Mouse (Mus musculus) thymus, adult 2 months (tissue): ENCODE measurements around the gene Phospho1. TPM values are rescaled to one million over a fixed set of nuclear protein-coding genes. Genes with fewer than 3 reads are reported as not detected.
A peak's percentile ranks its signal among the peaks of the same experiment; 100 is the strongest.

ENCODE experiments used
- DNase-seq: peaks from one replicate; pipeline ENCODE4 v3.0.0; 2021
- H3K27ac ChIP-seq: fragments of 200-500 bp; 2 replicates; pipeline ENCODE4 v1.5.1; 2012; ENCODE audit warnings: low read length, control low read depth; ENCODE audit not compliant: control insufficient read depth, insufficient read depth
- H3K27me3 ChIP-seq: fragments of 200-500 bp; 2 replicates; pipeline ENCODE4 v1.6.1; 2012; ENCODE audit warnings: mild to moderate bottlenecking, low read length, moderate library complexity, mixed read lengths; ENCODE audit not compliant: control insufficient read depth, insufficient read depth
- H3K36me3 ChIP-seq: fragments of 200-500 bp; 2 replicates; pipeline ENCODE4 v1.6.1; 2012; ENCODE audit warnings: mild to moderate bottlenecking, low read length, moderate library complexity; ENCODE audit not compliant: control insufficient read depth, insufficient read depth
- H3K4me1 ChIP-seq: fragments of 200-500 bp; replicated peaks from 2 replicates; pipeline ENCODE4 v1.6.1; 2012; ENCODE audit warnings: low read length; ENCODE audit not compliant: control insufficient read depth, insufficient read depth
- H3K4me3 ChIP-seq: fragments of 200-500 bp; 2 replicates; pipeline ENCODE4 v1.5.1; 2012; ENCODE audit warnings: mild to moderate bottlenecking, low read length, control low read depth, moderate library complexity; ENCODE audit not compliant: control insufficient read depth, insufficient read depth
- CTCF ChIP-seq: fragments of 200-500 bp; IDR thresholded peaks from 2 replicates; pipeline ENCODE4 v1.5.1; 2012; ENCODE audit warnings: mild to moderate bottlenecking, control low read depth, low read length, moderate library complexity, borderline replicate concordance; ENCODE audit not compliant: control insufficient read depth, poor library complexity, insufficient read depth; ENCODE audit errors: extremely low read depth
- POLR2A ChIP-seq: fragments of 200-500 bp; IDR thresholded peaks from 2 replicates; pipeline ENCODE4 v1.6.1; 2012; ENCODE audit warnings: mild to moderate bottlenecking, low read length, control low read depth, moderate library complexity; ENCODE audit not compliant: control insufficient read depth, poor library complexity, insufficient read depth; ENCODE audit errors: extremely low read depth
- WGBS: fragments of 180-500 bp; shearing (Covaris S2); methylation state at CpG from one replicate; pipeline ENCODE4 v1.1.7; 2018; 5-methylcytosine and 5-hydroxymethylcytosine counted together
- polyA plus RNA-seq: library from polyadenylated mRNA; depleted of rRNA; stranded (reverse); fragments of >200 nt; gene quantifications from 2 replicates; pipeline ENCODE4 v1.2.3, GENCODE M21; 2012; rRNA removed

The Phospho1 gene
- 24.9 and 42.7 TPM in 2 replicates for polyA plus RNA-seq

DNA sequence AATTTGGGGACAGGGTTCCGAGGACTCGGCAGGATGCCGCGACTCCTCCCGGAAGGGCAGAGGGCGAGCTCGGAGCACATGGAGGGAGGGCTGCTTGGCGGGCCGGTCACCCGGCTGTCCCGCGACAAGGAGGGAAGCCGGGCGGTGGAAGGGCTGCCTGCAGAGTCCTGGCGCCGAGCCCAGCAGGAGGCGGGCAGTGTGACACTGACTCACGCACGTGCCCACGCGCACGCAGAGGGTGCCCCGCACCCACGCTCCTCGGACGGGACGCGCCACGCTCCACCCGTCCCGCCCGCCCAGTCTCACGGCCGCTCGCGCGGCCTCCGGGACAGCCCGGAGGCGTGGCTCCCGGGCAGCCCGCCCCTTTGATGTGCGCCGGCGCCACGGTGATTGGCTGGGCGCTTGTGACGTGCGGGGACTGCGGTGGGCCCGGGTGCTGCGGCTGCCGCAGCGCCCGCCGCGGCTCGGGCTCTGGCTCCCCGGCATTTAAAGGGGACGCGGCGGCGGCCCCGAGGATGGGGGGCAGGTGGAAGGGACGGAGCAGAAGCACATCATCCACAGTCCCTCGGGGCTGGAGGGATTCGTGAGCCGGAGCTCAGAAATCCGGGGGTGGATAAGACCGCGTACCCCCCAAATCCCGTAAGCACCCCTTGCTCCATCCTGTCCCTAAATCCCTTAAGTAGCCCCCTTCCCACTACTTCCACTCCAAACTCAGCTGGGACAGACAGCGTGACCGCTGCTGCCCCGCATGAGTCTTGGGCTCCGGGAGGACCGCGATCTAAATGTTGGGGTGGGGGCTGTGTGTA lies at the start of gene Phospho1:
Gene Phospho1, plus strand, starts transcription at position 429 of the 806 bp plus-strand sequence.
- Histone ChIP-seq H3K27me3 (peaks cover 5% of the 10 kb centered on the region; the same call in 1 of the 2 replicates), H3K4me3 (peak within 1 kb of the TSS; percentile 63), H3K36me3 (no peaks in the 10 kb centered on the region), H3K4me1 (peaks cover 25% of the 10 kb centered on the region), H3K27ac (no peak within 1 kb of the TSS)
- under 1% methylated on average over 76 of the region's 78 CpGs for WGBS
- peak; percentile 90 for DNase-seq
- TF ChIP-seq POLR2A, result no peak
- TF ChIP-seq CTCF, result 0 out of 2 replicates have a peak, but pooled peaks have one; percentile 27

DNA sequence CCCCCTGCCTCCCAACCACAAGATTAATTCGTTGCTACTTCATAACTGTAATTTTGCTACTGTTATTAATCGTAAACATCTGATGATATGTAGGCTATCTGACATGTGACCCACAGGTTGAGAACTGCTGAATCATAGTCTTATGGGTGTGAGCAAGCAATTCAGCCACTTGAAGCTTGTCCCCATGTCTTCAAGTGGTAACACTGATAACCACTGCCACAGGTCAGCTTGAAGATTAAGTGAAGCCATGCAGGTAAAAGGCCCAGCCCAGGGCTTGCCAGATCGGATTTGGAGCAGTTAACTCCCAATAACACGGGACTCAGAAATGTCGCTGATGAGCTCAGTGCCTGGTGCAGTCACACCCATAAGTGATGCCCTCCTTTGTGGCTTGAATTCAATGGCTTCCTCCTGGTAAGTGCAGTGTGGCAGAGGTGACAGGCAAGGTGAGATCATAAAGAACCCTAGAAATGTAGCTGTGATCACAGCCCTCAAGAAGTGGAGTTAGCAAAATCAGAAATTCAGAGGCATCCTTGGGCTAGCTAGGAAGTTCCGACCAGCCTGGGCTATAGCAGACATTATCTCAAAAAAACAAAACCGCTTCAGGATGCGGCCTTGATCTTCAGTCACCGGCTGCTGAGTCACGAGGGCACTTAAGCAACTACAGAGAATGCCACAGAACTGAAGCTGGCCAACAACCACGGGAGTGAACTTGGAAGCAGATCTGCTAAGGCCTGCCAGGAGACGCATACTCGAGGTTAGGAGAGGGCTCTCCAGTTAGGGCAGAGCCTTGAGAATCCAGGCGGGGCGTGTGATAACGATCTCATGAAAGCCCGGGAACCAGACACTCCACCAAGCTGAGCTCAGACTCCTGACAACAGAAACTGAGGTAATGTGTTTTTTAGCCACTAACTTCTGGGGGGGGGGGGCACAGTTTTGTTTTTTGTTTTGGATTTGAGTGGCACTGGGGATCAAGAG lies 46.7 kb upstream of the Phospho1 start:
- H3K27me3 ChIP-seq, result no peaks in the 10 kb centered on the region
- TF ChIP-seq CTCF (no peak), POLR2A (no peak)
- WGBS, result 33% methylated on average over 17 of the region's 17 CpGs
- H3K36me3 ChIP-seq, result no peaks in the 10 kb centered on the region
- H3K4me1 ChIP-seq, result peaks cover 7% of the 10 kb centered on the region; the same call in 1 of the 2 replicates
- no peak overlapping the region for H3K27ac ChIP-seq
- H3K4me3 ChIP-seq, result no peak overlapping the region
- no peak for DNase-seq

DNA sequence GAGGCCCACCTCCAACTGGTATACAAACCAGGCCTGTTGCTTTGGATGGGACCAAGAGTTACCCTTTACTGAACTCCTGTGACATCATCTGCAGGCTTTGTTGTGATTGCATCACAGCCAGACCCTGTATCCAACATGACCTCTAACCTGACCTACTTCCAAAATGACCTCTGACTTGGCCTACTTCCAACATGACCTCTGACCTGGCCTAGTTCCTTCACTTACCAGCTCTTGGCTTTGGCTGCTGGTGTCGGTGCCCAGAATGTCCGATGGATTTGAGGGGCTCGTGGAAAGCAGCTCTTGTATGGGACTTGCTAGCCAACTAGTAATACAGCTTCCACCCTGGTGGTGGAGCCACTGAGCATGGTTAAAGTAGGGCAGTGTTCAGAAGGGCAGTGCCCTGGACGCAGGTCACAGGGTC lies 45.5 kb upstream of the Phospho1 start:
- Histone ChIP-seq H3K27me3 (no peaks in the 10 kb centered on the region), H3K4me3 (no peak overlapping the region), H3K36me3 (no peaks in the 10 kb centered on the region), H3K27ac (no peak overlapping the region), H3K4me1 (peaks cover 7% of the 10 kb centered on the region; the same call in 1 of the 2 replicates)
- no peak for DNase-seq
- TF ChIP-seq POLR2A, result no peak
- no peak for TF ChIP-seq CTCF
- WGBS, result 95% methylated on average over 4 of the region's 4 CpGs

DNA sequence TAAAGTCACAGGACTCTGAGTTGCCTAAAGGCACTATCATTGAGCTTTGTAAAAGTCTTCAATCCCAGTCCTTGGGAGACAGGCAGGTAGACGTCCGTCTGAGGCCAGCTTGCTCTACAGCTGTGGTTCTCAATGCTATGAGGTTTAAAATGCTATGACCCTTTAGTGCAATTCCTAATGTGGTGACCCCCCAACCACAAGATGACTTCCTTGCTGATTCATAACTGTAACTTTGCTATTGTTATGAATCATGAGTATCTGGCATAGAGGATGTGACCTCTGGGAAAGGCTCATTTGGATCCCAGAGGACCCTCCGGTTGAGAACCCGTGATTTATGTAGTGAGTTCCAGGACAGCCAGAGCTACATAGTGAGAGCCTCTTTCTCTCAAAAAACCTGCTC lies 44.9 kb upstream of the Phospho1 start:
- no peak for DNase-seq
- 89% methylated on average over 4 of the region's 4 CpGs for WGBS
- H3K27ac ChIP-seq, result no peak overlapping the region

DNA sequence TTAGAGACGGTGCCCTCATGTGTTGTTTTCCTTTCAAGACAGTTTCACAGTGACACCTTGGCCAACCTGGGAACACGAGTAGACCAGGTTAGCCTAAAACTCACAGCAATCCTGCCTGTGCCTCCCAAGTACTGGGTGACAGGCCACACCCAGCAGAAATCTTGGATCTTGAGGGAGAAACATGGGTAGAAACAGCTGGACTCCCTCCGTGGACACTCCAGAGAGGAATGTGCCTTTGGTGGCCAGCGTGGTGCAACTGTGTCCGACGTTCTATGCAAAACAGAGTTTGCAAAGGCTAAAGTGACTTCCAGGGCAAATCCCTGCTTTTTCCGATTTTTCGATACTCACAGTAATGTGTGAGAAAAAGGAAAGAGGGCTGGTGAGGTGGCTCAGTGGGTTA lies 43.8 kb upstream of the Phospho1 start:
- DNase-seq, result no peak
- H3K27me3 ChIP-seq, result no peaks in the 10 kb centered on the region
- H3K36me3 ChIP-seq, result no peaks in the 10 kb centered on the region
- TF ChIP-seq CTCF (no peak), POLR2A (no peak)
- H3K4me3 ChIP-seq, result no peak overlapping the region
- peaks cover 7% of the 10 kb centered on the region; the same call in 1 of the 2 replicates for H3K4me1 ChIP-seq
- H3K27ac ChIP-seq, result no peak overlapping the region
- 97% methylated on average over 8 of the region's 8 CpGs for WGBS

More for the DNA sequence above, 44.9 kb upstream of the Phospho1 start:
- peaks cover 7% of the 10 kb centered on the region; the same call in 1 of the 2 replicates for H3K4me1 ChIP-seq
- H3K4me3 ChIP-seq, result no peak overlapping the region
- no peaks in the 10 kb centered on the region for H3K36me3 ChIP-seq
- H3K27me3 ChIP-seq, result no peaks in the 10 kb centered on the region
- TF ChIP-seq POLR2A (no peak), CTCF (no peak)

DNA sequence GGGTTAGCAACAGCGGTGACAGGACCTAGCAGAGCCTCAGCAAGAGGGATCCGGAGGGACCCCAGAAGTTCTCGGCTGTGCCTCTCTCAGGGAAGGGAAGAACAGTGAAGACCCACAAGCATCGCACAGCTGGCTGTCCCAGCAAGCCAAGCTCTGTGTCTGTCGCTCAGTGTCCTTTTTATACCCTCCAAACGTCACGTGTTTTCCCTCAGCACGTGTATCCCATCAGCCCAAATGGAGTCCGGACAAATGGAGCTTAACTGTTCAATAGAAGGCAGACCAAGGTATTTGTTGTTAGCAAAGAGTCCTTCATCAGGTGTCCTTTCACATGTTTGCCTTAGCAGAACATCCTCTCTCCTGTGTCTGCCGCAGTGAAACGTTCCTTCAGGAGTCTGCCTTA lies 42.7 kb upstream of the Phospho1 start:
- WGBS, result 96% methylated on average over 11 of the region's 11 CpGs
- TF ChIP-seq POLR2A (no peak), CTCF (no peak)
- Histone ChIP-seq H3K36me3 (no peaks in the 10 kb centered on the region), H3K4me1 (peaks cover 7% of the 10 kb centered on the region; the same call in 1 of the 2 replicates), H3K27me3 (no peaks in the 10 kb centered on the region), H3K4me3 (no peak overlapping the region), H3K27ac (no peak overlapping the region)
- no peak for DNase-seq

DNA sequence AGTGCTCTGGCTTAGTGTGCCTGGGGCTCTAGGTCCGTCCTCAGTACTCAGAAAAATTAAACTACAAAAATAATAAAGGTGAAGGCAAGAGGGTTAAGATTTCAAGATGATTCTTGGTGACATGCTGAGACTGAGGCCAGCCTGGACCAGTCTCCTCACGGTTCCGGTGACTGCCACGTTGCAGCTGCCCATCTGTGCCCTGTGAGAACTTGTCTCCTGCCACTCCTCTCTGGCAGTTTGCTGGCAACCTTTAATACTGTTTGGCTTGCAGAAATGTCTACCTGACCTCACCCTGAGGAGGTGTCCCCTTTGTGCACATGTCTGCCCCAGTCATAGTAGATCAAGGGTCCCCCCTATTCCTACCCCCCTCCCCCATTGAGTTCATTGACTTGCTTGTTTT lies 40.8 kb upstream of the Phospho1 start:
- H3K27me3 ChIP-seq, result no peaks in the 10 kb centered on the region
- no peak for DNase-seq
- no peak overlapping the region for H3K4me3 ChIP-seq
- H3K4me1 ChIP-seq, result no peaks in the 10 kb centered on the region
- no peak overlapping the region for H3K27ac ChIP-seq
- TF ChIP-seq POLR2A, result no peak
- TF ChIP-seq CTCF, result no peak
- no peaks in the 10 kb centered on the region for H3K36me3 ChIP-seq
- WGBS, result 89% methylated on average over 4 of the region's 4 CpGs
